Mouse (Mus musculus): ENCODE measurements around the gene Fignl2.

DNA sequence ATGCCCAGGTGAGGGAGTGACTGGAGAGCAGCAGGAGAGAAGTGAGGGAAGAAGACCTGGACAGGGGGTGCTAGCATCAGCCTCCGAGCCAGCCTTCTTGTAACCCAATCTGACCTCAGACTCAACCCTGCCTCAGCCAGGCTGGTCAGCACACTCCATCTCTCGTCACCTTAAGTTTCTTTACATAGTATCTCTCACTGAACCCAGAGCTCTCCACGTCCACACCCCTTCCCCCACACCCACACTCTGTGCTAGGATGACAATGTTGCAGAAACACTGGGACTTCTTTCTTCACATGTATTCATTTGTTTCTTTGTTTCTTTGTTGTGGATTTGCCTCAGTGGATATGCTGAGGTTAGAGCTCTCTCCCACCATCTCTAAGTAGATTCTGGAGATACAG lies 22.6 kb upstream of the Fignl2 start:
- TF ChIP-seq CTCF (IDR thresholded peaks at IDR 0.05; ENCODE audit: low read depth, low read length) (no peak), POLR2A (IDR thresholded peaks at IDR 0.05; ENCODE audit: insufficient read depth, low read length) (no peak)

Measured in ES-Bruce4 (cell line).